Mouse (Mus musculus): Measurements from ENCODE around the gene Egfl6.

Gene Egfl6

DNA sequence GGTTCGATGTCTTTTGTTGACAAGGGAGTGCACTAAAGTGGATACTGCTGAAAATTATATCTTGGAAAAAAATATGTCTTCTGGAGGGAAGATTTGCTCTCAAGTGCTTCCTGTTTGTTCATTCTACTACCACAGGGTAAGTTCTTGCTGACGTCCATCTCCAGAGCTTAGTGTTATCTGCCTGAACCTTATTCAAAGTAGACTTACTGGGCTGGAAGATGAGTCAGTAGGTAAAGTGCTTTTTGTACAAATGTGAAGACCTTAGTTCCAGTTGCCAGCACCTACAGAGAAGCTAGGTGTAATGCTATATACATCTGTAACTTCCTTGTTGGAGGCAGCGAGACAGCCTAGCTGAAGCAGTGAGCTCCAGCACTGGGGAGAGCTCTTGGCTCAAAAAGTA is 69.6 kb downstream of the Egfl6 start:
- no peak for DNase-seq

GRCm38 (mm10) chrX:166514035-166514434 is 71.5 kb downstream of the Egfl6 start:
- DNase-seq = peak; percentile 50 to 64

- no peak for DNase-seq
Measured at GRCm38 (mm10) chrX:166512071-166512470, 73.4 kb downstream of the Egfl6 start.

GRCm38 (mm10) chrX:166511107-166511506 is 74.4 kb downstream of the Egfl6 start:
- DNase-seq = no peak

DNA sequence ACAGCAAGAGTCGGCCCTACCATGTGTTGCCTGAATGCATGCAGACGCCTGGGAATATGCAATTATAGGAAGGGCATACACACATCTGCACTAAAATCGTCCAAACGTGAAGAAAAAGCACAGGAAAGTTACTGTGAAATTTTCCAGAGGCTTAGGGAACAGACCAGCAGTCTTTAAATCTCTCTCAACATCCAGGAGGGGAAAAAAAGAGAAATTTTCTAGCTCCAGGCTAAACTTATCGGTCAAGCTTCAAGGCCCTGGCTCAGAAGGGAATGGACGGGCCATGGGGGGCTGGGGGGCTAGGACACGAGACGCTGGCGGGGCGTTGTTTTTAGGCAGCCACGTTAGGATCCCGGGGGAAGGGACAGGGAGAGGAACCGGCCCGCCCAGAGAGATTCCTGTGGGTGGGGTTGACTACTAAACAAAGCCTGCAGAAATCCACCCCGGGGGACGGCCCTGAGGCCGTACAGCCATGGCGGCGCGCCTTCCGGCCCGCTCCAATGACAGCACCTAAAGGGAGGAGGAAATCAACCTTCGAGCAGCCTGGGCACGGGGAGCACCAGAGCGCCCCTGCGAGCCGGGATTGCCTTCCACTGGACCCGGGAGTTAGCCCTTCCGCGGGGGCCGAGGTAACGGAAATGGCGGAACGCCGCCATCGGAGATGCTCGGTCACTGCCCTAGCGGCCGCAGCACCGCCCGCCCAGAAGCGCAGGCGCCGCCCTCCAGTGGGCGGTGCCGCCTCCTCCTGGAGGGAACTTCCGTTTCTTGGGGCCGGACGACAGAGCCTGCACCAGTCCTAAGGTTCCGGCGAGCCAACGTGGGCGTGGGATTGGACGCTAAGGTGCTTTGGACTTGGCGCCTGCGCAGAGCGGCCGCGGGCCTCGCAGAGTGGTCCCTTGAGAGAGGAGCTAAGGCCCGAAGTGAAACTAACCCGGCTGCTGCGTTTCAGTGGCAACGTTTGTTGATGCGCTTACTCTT is 75.5 kb downstream of the Egfl6 start:
- peak; percentile 94 to 96 for DNase-seq

GRCm38 (mm10) chrX:166504421-166504820 is 81.1 kb downstream of the Egfl6 start:
- DNase-seq = no peak

- no peak for DNase-seq
Measured at GRCm38 (mm10) chrX:166499496-166500190, 85.9 kb downstream of the Egfl6 start.

DNA sequence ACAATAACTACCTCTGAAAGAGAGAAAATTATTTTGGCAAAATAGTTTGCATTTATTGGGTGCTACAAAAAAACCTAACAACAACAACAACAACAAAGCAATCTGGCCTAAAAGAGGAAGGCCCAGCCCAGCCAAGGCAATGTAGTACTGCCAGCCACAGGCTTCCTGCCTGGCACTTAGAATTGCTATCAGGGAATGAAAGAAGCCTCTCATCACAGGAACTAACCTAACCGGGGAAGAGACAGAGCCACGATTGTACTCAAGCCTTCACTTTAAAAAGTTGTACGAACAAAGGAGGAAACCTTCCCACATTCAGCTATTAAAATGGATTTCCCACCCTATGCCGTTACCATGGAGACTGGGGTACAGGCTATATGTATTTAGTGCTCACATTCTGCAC is 87.7 kb downstream of the Egfl6 start:
- DNase-seq = no peak

DNA sequence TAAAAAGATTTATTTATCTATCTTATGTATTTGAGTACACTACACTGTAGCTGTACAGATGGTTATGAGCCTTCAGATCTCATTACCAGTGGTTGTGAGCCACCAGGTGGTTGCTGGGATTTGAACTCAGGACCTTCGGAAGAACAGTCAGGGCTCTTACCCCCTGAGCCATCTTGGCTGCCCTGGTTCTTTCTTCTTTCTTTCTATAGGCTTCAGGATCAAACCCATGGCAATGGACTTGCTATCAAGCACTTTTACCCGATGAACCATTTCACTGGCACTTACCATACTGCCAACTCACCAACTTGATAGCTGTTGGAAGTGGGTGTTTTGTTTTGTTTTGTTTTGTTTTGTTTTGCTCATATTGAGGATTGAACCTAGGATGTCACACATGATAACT is 90.5 kb downstream of the Egfl6 start:
- no peak for DNase-seq

DNA sequence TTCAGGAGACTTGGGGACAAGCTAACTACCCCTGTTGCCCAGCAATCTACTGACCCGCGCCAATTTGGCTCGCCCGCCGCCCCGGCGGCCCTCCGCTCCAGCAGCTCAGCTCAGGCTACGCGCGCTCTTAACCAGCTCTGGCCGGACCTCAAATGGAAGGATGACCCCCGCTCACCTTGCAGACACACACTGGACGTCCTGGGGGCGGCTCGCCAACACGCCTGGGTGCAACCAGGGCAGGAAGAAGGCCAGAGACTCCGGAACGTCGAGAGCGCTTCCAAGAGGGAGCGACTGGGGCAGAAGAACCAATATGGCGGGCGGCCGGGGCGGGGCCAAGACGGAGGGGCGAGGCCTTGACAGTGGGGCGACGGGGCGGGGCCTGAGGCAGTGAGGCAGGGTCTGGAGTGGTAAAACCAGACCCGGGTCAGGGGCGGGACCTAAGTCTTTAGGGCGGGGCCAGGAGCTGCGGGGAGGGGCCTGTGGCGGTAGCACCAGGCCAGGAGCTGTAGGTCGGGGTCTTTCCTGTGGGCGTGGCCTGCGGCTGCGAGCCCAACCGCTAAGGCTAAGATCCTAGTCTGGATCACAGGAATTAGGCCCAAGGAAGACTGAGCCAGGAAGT is 106.0 kb downstream of the Egfl6 start, which contains the start of gene Rab9:
Gene Rab9, minus strand, starts transcription at position 503 of the 619 bp plus-strand sequence.
- DNase-seq = peak; percentile 95 to 98

DNA sequence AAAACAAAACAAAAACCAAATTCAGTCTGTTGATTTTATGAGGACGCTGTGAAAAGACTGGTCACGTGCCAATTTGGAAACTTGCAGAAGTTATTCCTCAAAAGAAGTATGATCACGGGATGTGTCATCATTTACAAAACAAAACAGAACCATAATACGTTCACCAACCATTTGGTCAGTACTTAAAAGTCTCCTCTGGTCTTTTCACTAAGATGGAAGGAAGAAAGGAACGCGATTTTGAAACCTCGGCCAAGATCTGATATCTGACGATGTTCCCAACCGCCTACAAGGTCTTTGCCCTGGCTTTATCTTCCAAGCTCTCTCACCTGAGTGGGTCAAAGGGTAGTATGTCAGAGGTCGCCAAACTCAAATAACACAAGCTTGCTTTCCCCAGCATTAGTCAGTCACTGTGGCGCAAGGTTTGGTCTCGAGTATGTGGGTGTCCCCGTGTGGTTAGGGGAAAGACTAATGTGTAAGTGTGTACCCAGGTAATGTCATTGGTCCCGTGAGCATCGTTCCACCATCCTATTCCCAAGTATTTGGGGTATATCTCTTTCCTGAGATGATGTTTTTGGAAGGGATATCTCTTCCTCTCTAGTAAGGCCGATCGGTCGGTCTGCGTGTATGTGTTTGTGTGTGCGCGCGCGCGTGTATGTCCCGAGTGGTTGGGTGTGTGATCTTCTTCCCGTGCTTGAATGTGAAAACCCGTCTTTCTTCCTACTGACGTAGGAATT is 106.7 kb downstream of the Egfl6 start:
- DNase-seq = peak; percentile 31 to 41

GRCm38 (mm10) chrX:166477393-166477792 is 108.1 kb downstream of the Egfl6 start:
- DNase-seq = peak in 1 of 2 experiments; percentile 24
